Mouse (Mus musculus): ENCODE data around the gene Npy5r. TPM values are rescaled to one million over a fixed set of nuclear protein-coding genes. Genes with fewer than 3 reads are reported as not detected.

Npy5r gene
- polyA plus RNA-seq, 1 experiment from 2014 or later, result not detected

DNA sequence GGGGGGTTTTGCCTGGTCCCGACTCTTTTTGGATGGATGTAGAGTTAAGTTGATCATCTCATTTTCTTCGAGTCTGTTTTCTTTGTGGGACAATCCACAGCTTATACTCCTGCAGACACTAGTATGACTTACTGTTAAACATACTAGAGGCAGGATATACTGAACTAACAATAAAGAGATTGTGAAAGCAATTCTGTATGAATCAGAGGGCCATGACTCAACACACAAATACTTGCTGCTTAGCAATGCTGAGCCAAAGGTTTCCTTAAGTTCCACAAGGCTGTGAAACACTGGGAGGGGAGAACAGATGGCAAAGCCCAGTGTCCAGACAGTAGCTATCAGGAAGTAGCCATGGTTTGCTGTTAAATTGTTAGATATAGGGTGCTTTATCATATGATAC lies 6.7 kb downstream of the Npy5r start:
- Histone ChIP-seq H3K27ac (no peak overlapping the region), H3K4me3 (no peak overlapping the region), H3K4me1 (replicated peaks) (no peaks in the 10 kb centered on the region), H3K27me3 (no peaks in the 10 kb centered on the region), H3K36me3 (no peaks in the 10 kb centered on the region), H3K9ac (no peak overlapping the region), H3K4me2 (no peak overlapping the region), H3K9me3 (replicated peaks) (no peaks in the 10 kb centered on the region)
- no peak for ATAC-seq (replicated peaks; ENCODE audit: insufficient number of reproducible peaks, insufficient read depth, low FRiP score, low read depth)
- WGBS, result 67% methylated on average over 2 of the region's 2 CpGs

GRCm38 (mm10) chr8:66630721-66631120 lies 57.2 kb downstream of the Npy5r start:
- H3K36me3 ChIP-seq, result no peaks in the 10 kb centered on the region
- no peaks in the 10 kb centered on the region for H3K9me3 ChIP-seq (replicated peaks)
- no peaks in the 10 kb centered on the region for H3K4me1 ChIP-seq (replicated peaks)
- no peak overlapping the region for H3K27ac ChIP-seq
- 54% methylated on average over 1 of the region's 1 CpGs for WGBS
- no peak overlapping the region for H3K4me2 ChIP-seq
- H3K27me3 ChIP-seq, result no peaks in the 10 kb centered on the region
- H3K9ac ChIP-seq, result no peak overlapping the region
- ATAC-seq (replicated peaks; ENCODE audit: insufficient number of reproducible peaks, insufficient read depth, low FRiP score, low read depth), result no peak
- H3K4me3 ChIP-seq, result no peak overlapping the region

Other genes starting within 250 kb of the Npy5r start
- 6.9 TPM in 2 replicates for gene Tma16, start 201.6 kb downstream of the Npy5r start, polyA plus RNA-seq (2015; fragmentation: Nextera tagmentation; extraction: Ambion mirVana)
- gene Tktl2, start 176.4 kb downstream of the Npy5r start, polyA plus RNA-seq (2015; fragmentation: Nextera tagmentation; extraction: Ambion mirVana), result not detected in 2 replicates
- gene Npy1r, start 9.1 kb upstream of the Npy5r start, polyA plus RNA-seq (2015; fragmentation: Nextera tagmentation; extraction: Ambion mirVana), result 2.4 and 3.2 TPM in 2 replicates
- 1.9 and 2.0 TPM in 2 replicates for gene Naf1, start 172.1 kb upstream of the Npy5r start, polyA plus RNA-seq (2015; fragmentation: Nextera tagmentation; extraction: Ambion mirVana)